Mouse (Mus musculus): Measurements from ENCODE around the gene Nkg7.

DNA sequence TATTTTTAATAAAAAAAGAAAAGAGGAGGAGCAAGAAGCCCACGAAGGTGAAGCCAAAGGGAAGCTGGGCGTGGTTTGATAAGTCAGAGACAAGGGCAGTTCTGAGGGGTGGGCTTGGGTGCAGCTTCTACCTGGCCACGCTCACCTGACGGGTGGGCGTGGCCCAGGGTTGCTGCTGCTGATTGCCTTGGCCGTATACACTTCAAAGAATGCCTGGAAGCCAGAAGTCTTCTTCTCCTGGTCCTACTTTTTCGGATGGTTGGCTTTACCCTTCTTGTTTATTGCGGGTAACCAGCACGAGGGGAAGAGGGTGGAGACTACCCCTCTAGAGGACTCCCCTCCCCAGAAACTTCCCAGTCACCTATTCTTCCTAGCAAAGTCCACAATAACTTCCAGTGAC is 5.8 kb downstream of the Nkg7 start:
- TF ChIP-seq CTCF (conservative IDR thresholded peaks at IDR 0.05; ENCODE audit: low read length) = no peak
- TF ChIP-seq NANOG (IDR thresholded peaks at IDR 0.05; ENCODE audit: borderline replicate concordance, low read length) = no peak
- no peak for TF ChIP-seq POU5F1 (IDR thresholded peaks at IDR 0.05; ENCODE audit: borderline replicate concordance, low read length)

Measured in E14TG2a.4 (cell line).